Mouse (Mus musculus): ENCODE measurements around the gene Arf4.

- TF ChIP-seq POLR2A (IDR thresholded peaks at IDR 0.05; ENCODE audit: low read depth, low read length) (no peak), CTCF (IDR thresholded peaks at IDR 0.05; ENCODE audit: extremely low read depth, insufficient read length, insufficient replicate concordance, low read depth, low read length) (no peak)
Measured at GRCm38 (mm10) chr14:26675791-26676190, 37.9 kb downstream of the Arf4 start.

Data from small intestine, adult 2 months (tissue).